Mouse (Mus musculus): Measurements from ENCODE around the gene March4.
A peak's percentile ranks its signal among the peaks of the same experiment; 100 is the strongest.

March4 gene

DNA sequence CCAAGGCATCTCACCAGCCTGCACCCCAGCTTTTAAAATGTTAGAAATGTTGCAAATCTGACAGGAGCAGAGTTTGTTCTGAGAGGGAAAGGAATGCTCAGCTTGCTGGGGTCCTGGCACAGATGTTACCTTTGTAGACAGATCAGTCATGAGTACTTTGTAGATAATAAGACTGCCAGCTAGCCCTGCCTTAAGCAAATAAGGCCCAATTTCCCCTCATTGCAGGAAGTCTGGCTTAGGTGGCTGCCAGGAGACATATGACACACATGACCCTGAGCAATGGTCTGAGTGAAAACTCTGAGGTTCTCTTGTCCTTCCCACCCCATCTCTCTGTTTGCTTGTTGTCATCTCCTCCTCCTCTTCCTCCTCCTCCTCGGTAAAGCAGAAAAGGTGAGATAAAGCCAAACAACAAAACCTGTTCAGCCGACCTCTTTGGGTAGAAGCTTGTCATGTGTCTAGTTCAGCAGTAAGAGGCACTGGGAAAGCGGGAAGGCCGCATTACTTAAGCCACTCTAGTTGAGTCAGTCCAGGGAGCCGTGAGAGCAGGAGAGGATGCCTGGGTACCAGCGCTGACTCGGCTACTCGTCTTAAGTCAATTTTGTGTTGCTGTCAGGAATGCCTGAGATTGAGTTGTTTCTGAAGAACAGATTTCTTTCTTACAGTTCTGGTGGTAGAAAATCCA lies 136.9 kb downstream of the March4 start:
- DNase-seq (ENCODE audit: low spot score in 2 of 2): no peak

DNA sequence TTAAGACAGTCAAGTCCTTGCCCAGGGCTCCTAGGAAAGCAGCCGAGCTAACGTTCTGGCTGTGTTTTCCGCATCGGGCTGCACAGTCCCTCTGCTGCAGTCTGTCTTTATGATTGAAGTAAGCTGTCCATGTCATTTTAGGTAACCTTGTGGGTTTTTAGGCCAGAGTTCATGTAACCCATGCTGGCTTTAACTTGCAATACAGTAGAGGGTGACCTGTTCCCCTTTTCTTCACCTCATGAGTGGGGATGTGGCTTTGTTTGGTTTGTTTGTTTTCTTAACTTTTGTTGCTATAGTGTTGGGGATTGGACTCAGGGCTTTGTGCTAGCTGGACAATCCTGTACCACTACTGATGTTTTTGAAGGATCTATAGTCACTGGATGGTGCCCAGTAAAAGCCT lies 146.3 kb downstream of the March4 start:
- no peak for DNase-seq (ENCODE audit: low spot score in 2 of 2)

DNA sequence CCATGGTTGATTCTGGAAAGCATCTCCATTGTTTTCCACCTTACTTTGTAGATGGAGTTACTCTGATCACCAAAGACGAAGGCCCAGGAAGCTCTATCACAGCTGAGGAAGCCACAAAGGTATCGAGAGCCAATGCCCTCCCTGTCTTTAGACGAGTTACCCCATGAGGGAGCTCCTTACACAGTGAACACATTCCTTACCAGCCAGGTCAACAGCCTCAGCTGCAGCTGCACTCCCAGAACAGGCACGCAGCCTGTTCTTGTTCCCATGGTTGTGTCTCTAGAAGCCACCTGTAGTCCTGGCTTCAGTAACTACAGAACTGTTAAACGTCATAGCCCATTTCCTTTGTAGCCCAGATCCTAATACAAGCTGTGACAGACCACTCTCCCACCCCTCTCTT lies 153.1 kb downstream of the March4 start:
- DNase-seq (ENCODE audit: low spot score in 2 of 2): no peak

DNA sequence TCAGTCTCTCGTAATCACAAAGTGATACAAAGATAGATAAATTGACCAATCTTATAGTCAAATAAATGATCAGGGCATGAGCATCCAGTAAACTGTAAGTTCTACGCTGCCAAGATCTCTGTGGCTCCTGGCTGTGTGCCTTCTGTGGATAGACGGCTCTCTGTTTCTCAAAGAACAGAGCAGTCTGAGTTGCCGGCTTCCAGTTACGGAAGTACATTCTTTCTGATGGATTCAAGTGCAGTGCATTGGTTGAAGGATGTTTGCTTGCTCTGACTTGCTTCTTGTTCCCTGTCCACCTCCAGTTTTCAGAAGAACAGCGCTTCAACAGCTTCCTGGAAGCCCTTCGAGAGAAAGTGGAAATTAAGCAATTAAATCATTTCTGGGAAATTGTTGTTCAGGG lies 153.7 kb downstream of the March4 start:
- DNase-seq (ENCODE audit: low spot score in 2 of 2): peak; percentile 43 to 49

DNA sequence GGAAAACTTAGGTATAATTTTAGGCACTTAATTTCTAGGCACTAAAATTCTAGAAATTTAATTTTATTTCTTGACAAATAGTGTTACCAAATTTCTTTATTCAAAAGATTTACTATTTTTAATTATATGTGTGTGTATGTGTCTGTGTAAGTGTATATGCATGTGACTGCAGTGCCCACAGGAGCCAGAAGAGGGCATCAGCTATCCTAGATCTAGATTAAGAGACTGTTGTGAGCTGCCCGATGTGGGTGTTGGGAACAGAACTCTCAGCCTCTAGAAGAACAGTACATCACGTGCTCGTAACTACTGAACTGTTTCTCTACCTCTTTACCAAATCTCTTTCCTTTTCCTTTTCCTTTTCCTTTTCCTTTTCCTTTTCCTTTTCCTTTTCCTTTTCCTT lies 156.2 kb downstream of the March4 start:
- no peak for DNase-seq (ENCODE audit: low spot score in 2 of 2)

DNA sequence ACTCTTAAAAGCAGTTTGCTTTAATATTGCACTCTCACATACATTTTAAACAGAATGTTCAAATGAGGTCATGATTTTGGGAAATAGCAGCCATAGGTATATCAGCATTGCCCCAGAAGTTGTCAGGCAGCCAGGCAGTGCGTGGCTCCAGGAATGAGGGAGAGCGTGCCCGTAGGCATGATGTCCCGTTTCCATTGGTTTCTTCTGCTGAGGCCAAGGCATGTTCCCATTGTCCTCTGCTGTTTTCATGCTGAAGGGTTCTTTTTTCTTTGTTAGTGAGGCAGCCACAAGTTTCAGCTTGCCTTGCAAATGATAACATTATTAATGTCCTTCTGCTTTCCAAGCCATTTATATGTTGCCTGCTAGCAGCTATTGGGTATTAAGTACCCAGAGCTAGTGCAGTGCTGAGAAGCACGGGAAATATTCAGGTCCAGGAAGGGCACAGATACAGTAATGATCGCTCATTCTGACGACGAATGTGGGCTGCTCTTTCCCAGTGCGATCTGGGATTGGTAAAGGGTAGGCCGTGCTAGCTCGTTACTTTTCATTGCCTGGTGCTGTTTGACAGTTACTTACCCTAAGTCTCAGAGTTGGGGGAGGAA lies 156.9 kb downstream of the March4 start:
- no peak for DNase-seq (ENCODE audit: low spot score in 2 of 2)

DNA sequence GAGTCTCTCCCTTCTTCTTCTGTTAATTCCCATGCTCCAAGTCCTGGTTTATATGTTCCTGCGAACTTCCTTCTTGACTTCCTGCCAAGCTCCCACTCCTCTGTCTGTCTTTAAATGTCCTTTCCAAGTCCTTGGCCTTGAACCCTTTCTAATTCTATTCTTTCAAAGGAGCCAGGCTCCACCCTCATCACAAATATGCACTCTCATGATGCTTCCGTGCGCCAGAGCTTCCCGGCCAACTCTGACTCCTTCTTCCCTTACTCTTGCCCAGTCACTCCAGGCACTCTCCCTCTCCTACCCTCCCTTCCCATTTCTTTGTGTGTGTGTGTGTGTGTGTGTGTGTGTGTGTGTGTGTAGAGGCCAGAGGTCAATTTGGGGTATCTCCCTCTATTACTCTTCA lies 158.6 kb downstream of the March4 start:
- DNase-seq (ENCODE audit: low spot score in 2 of 2): no peak

Measured in right cerebral cortex, postnatal 10 days (tissue).